Mouse (Mus musculus): ENCODE data around the gene Plekhs1. TPM values are rescaled to one million over a fixed set of nuclear protein-coding genes. Genes with fewer than 3 reads are reported as not detected.

The Plekhs1 gene
- polyA plus RNA-seq, 2 experiments from 2014 or later = 2.2 TPM; not detected in 1

GRCm38 (mm10) chr19:56530529-56530928 lies 69.1 kb downstream of the Plekhs1 start:
- ATAC-seq = peak; percentile 97

DNA sequence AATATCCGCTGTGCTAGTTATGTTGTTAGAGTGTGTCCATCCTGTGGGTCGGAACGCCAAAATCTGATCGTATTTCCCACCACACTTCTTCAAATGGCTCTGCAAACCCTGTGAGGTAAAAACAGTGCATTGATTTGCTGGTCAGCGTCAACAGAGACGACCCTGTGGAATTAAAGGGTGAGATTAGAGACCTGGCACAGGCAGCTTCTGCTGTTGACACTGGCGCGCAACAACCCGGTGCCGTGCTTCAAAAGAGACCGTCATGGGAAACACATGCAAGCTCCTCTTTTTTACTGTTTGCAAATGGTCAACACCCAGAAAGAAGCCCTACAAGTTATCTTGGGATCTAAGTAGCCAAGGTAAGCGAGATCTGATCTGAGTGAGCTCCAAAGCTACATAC lies 69.8 kb downstream of the Plekhs1 start:
- no peak for ATAC-seq

GRCm38 (mm10) chr19:56533291-56534071 lies 72.0 kb downstream of the Plekhs1 start:
- ATAC-seq = no peak

DNA sequence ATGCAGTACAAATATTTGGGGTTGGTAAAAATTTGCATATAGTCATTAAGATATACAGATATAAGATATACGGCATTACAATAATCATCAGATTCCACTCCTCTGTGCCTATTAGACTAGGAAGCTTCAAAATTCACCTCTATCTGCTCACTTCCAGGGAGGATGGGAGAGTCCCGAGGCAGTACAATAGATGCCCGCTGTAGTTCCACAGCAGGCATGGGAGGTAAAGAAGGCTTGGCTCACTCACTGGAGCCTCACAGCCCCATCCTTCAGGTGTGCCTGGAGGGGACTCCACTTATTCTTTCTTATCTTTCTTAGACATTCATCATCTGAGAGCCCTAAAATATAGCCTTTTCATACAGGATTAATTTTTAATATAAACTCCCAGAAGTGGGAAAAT lies 72.9 kb downstream of the Plekhs1 start:
- ATAC-seq = no peak

GRCm38 (mm10) chr19:56535064-56535463 lies 73.6 kb downstream of the Plekhs1 start:
- no peak for ATAC-seq

DNA sequence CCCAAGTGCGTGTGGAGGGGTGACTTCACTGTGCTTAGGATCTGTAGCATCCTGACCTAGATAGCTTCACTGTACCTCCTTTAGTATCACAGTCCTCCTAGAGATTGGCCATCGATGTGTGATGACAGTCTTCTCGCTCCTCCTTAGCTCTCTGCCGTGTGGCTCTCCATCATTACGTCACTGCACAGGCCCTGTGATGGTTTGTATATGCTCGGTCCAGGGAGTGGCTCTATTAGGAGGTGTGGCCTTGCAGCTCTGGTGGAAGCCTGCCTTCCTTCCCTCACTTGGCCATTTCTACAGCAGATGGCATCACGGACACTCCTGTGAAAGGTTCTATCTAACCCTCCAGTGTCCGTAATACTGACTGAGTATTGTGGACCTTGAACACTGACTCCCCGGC lies 74.3 kb downstream of the Plekhs1 start:
- ATAC-seq = no peak

Other genes starting within 250 kb of the Plekhs1 start
- not detected for gene Habp2, start 174.5 kb upstream of the Plekhs1 start, polyA plus RNA-seq (2017; shearing (Covaris generic))
- gene Nrap, start 71.6 kb upstream of the Plekhs1 start, polyA plus RNA-seq (2017; shearing (Covaris generic)) = not detected
- 10 to 100 TPM; 33.2 to 39.9 TPM for gene Casp7, start 64.5 kb upstream of the Plekhs1 start, polyA plus RNA-seq (2017; shearing (Covaris generic))
- gene Dclre1a, start 86.6 kb downstream of the Plekhs1 start, polyA plus RNA-seq (2017; shearing (Covaris generic)) = 1 to 10 TPM; 8.4 to 9.7 TPM
- 1 to 10 TPM; 6.6 to 7.1 TPM for gene Nhlrc2, start 86.6 kb downstream of the Plekhs1 start, polyA plus RNA-seq (2017; shearing (Covaris generic))